Mouse (Mus musculus): ENCODE results near the gene Dgkh. TPM values are rescaled to one million over a fixed set of nuclear protein-coding genes. Genes with fewer than 3 reads are reported as not detected.

The Dgkh gene
- polyA plus RNA-seq, 1 experiment from 2014 or later = 0.94 TPM

- H3K4me3 ChIP-seq (ENCODE audit: low read depth, low read length) = no peak overlapping the region
- H3K27ac ChIP-seq (ENCODE audit: low read depth, low read length) = no peak overlapping the region
- no peaks in the 10 kb centered on the region; the same call in 1 of the 2 replicates for H3K36me3 ChIP-seq (ENCODE audit: control insufficient read depth, insufficient read depth)
- H3K4me2 ChIP-seq (replicated peaks; ENCODE audit: low read depth) = no peak overlapping the region
- H3K27me3 ChIP-seq (replicated peaks; ENCODE audit: control insufficient read depth, insufficient read depth, low read length) = no peaks in the 10 kb centered on the region
- H3K9me3 ChIP-seq (ENCODE audit: control insufficient read depth) = no peaks in the 10 kb centered on the region
- 70% methylated on average over 9 of the region's 9 CpGs for WGBS
- H3K4me1 ChIP-seq (replicated peaks; ENCODE audit: control insufficient read depth, insufficient read depth, low read length) = no peaks in the 10 kb centered on the region
- no peak overlapping the region for H3K9ac ChIP-seq (ENCODE audit: low read depth, low read length)
- no peak for TF ChIP-seq CTCF (IDR thresholded peaks at IDR 0.05; ENCODE audit: low read depth)
- ATAC-seq = no peak
These were observed 113.7 kb downstream of the Dgkh start for GRCm38 (mm10) chr14:78618883-78619295.

GRCm38 (mm10) chr14:78613569-78613968 is 119.0 kb downstream of the Dgkh start:
- WGBS = 77% methylated on average over 5 of the region's 5 CpGs
- ATAC-seq = no peak

GRCm38 (mm10) chr14:78612111-78612788 is 120.3 kb downstream of the Dgkh start:
- no peak overlapping the region for H3K27ac ChIP-seq (ENCODE audit: low read depth, low read length)
- H3K27me3 ChIP-seq (replicated peaks; ENCODE audit: control insufficient read depth, insufficient read depth, low read length) = no peaks in the 10 kb centered on the region
- 70% methylated on average over 9 of the region's 9 CpGs for WGBS
- H3K4me1 ChIP-seq (replicated peaks; ENCODE audit: control insufficient read depth, insufficient read depth, low read length) = no peaks in the 10 kb centered on the region
- TF ChIP-seq CTCF (IDR thresholded peaks at IDR 0.05; ENCODE audit: low read depth) = no peak
- no peak for ATAC-seq
- no peaks in the 10 kb centered on the region for H3K9me3 ChIP-seq (ENCODE audit: control insufficient read depth)
- H3K4me2 ChIP-seq (replicated peaks; ENCODE audit: low read depth) = no peak overlapping the region
- H3K36me3 ChIP-seq (ENCODE audit: control insufficient read depth, insufficient read depth) = peaks cover 4% of the 10 kb centered on the region; the same call in 1 of the 2 replicates
- H3K4me3 ChIP-seq (ENCODE audit: low read depth, low read length) = no peak overlapping the region
- no peak overlapping the region for H3K9ac ChIP-seq (ENCODE audit: low read depth, low read length)

More at GRCm38 (mm10) chr14:78613569-78613968, 119.0 kb downstream of the Dgkh start:
- Histone ChIP-seq H3K4me3 (ENCODE audit: low read depth, low read length) (no peak overlapping the region), H3K4me1 (replicated peaks; ENCODE audit: control insufficient read depth, insufficient read depth, low read length) (no peaks in the 10 kb centered on the region), H3K27me3 (replicated peaks; ENCODE audit: control insufficient read depth, insufficient read depth, low read length) (no peaks in the 10 kb centered on the region), H3K9ac (ENCODE audit: low read depth, low read length) (no peak overlapping the region), H3K36me3 (ENCODE audit: control insufficient read depth, insufficient read depth) (peaks cover 4% of the 10 kb centered on the region; the same call in 1 of the 2 replicates), H3K4me2 (replicated peaks; ENCODE audit: low read depth) (no peak overlapping the region), H3K27ac (ENCODE audit: low read depth, low read length) (no peak overlapping the region), H3K9me3 (ENCODE audit: control insufficient read depth) (no peaks in the 10 kb centered on the region)
- TF ChIP-seq CTCF (IDR thresholded peaks at IDR 0.05; ENCODE audit: low read depth) = peak; percentile 64

GRCm38 (mm10) chr14:78594916-78595315 is 137.7 kb downstream of the Dgkh start:
- Histone ChIP-seq H3K4me2 (replicated peaks; ENCODE audit: low read depth) (no peak overlapping the region), H3K27ac (ENCODE audit: low read depth, low read length) (no peak overlapping the region), H3K36me3 (ENCODE audit: control insufficient read depth, insufficient read depth) (no peaks in the 10 kb centered on the region; the same call in 1 of the 2 replicates), H3K4me3 (ENCODE audit: low read depth, low read length) (no peak overlapping the region), H3K4me1 (replicated peaks; ENCODE audit: control insufficient read depth, insufficient read depth, low read length) (no peaks in the 10 kb centered on the region), H3K27me3 (replicated peaks; ENCODE audit: control insufficient read depth, insufficient read depth, low read length) (no peaks in the 10 kb centered on the region), H3K9ac (ENCODE audit: low read depth, low read length) (no peak overlapping the region), H3K9me3 (ENCODE audit: control insufficient read depth) (no peaks in the 10 kb centered on the region)
- 71% methylated on average over 6 of the region's 6 CpGs for WGBS
- no peak for ATAC-seq
- no peak for TF ChIP-seq CTCF (IDR thresholded peaks at IDR 0.05; ENCODE audit: low read depth)

GRCm38 (mm10) chr14:78592965-78593364 is 139.6 kb downstream of the Dgkh start:
- no peak for ATAC-seq
- Histone ChIP-seq H3K36me3 (ENCODE audit: control insufficient read depth, insufficient read depth) (no peaks in the 10 kb centered on the region; the same call in 1 of the 2 replicates), H3K9ac (ENCODE audit: low read depth, low read length) (no peak overlapping the region), H3K9me3 (ENCODE audit: control insufficient read depth) (no peaks in the 10 kb centered on the region), H3K27ac (ENCODE audit: low read depth, low read length) (no peak overlapping the region), H3K4me1 (replicated peaks; ENCODE audit: control insufficient read depth, insufficient read depth, low read length) (no peaks in the 10 kb centered on the region), H3K27me3 (replicated peaks; ENCODE audit: control insufficient read depth, insufficient read depth, low read length) (no peaks in the 10 kb centered on the region), H3K4me3 (ENCODE audit: low read depth, low read length) (no peak overlapping the region), H3K4me2 (replicated peaks; ENCODE audit: low read depth) (no peak overlapping the region)
- WGBS = 95% methylated on average over 3 of the region's 3 CpGs
- TF ChIP-seq CTCF (IDR thresholded peaks at IDR 0.05; ENCODE audit: low read depth) = no peak

- Histone ChIP-seq H3K27me3 (replicated peaks; ENCODE audit: control insufficient read depth, insufficient read depth, low read length) (no peaks in the 10 kb centered on the region), H3K4me1 (replicated peaks; ENCODE audit: control insufficient read depth, insufficient read depth, low read length) (no peaks in the 10 kb centered on the region), H3K36me3 (ENCODE audit: control insufficient read depth, insufficient read depth) (no peaks in the 10 kb centered on the region), H3K9ac (ENCODE audit: low read depth, low read length) (no peak overlapping the region), H3K4me3 (ENCODE audit: low read depth, low read length) (no peak overlapping the region), H3K27ac (ENCODE audit: low read depth, low read length) (no peak overlapping the region), H3K9me3 (ENCODE audit: control insufficient read depth) (no peaks in the 10 kb centered on the region), H3K4me2 (replicated peaks; ENCODE audit: low read depth) (no peak overlapping the region)
- ATAC-seq = no peak
- peak; percentile 71 for TF ChIP-seq CTCF (IDR thresholded peaks at IDR 0.05; ENCODE audit: low read depth)
- 13% methylated on average over 2 of the region's 2 CpGs for WGBS
These were observed 142.2 kb downstream of the Dgkh start for GRCm38 (mm10) chr14:78590335-78590734.
